Mouse (Mus musculus): ENCODE data around the gene Clint1.

GRCm38 (mm10) chr11:45853916-45854315, 2.1 kb downstream of the Clint1 start:
- no peak for TF ChIP-seq CTCF (IDR thresholded peaks at IDR 0.05)
- no peak for TF ChIP-seq EP300 (IDR thresholded peaks at IDR 0.05)
